Mouse (Mus musculus) CH12.LX (cell line): ENCODE results near the gene Serpinh1. TPM values are rescaled to one million over a fixed set of nuclear protein-coding genes. Genes with fewer than 3 reads are reported as not detected.
"Not testable (repeated sequence)": the region's sequence is repeated elsewhere in the genome, so short reads cannot be mapped to it uniquely, and the experiment has no call there.

Experiments
- DNase-seq: peaks from one replicate; pipeline ENCODE4 v3.0.0-alpha.2; 2013; ENCODE audit errors: extremely low read depth
- H3K27ac ChIP-seq: 2 replicates; pipeline ENCODE4 v1.5.1; 2012; ENCODE audit warnings: low read depth, mild to moderate bottlenecking, control low read depth, moderate library complexity; ENCODE audit not compliant: insufficient read depth
- H3K27me3 ChIP-seq: replicated peaks from 2 replicates; pipeline ENCODE3; 2012; ENCODE audit warnings: inconsistent platforms
- H3K36me3 ChIP-seq, 2 experiments: replicated peaks in 1 of 2; 2 replicates each; pipeline versions ENCODE3 to v1.6.1; 2012; ENCODE audit warnings: inconsistent platforms in 1 of 2, low read length in 1 of 2, mild to moderate bottlenecking in 1 of 2, mixed read lengths in 1 of 2, moderate library complexity in 1 of 2; ENCODE audit not compliant: control insufficient read depth in 1 of 2, insufficient read depth in 1 of 2
- H3K4me1 ChIP-seq, 2 experiments: 2 replicates each; pipeline ENCODE4 v1.6.1; 2012; ENCODE audit warnings: inconsistent platforms in 1 of 2, moderate library complexity in 1 of 2; ENCODE audit not compliant: insufficient read depth in 2 of 2, control insufficient read depth in 1 of 2
- H3K4me2 ChIP-seq: 2 replicates; pipeline ENCODE4 v1.6.1; 2012; ENCODE audit warnings: low read depth, mild to moderate bottlenecking, control low read depth; ENCODE audit not compliant: poor library complexity, insufficient read depth, severe bottlenecking
- H3K4me3 ChIP-seq, 3 experiments: fragments of 150-350 bp in 1 of 3; sonication (generic) in 1 of 3; replicated peaks in 1 of 3; 2 replicates each; pipeline versions ENCODE3 to v1.5.1; 2011 to 2012; ENCODE audit warnings: low read depth in 2 of 3, low read length in 2 of 3, mild to moderate bottlenecking in 2 of 3, moderate library complexity in 2 of 3, control low read depth in 1 of 3, improper control_type of control experiment in 1 of 3, inconsistent platforms in 1 of 3, mixed read lengths in 1 of 3; ENCODE audit not compliant: poor library complexity in 1 of 3
- H3K79me2 ChIP-seq: replicated peaks from 2 replicates; pipeline ENCODE4 v1.6.1; 2012; ENCODE audit warnings: mild to moderate bottlenecking, moderate library complexity; ENCODE audit not compliant: control insufficient read depth, poor library complexity, insufficient read depth, severe bottlenecking; ENCODE audit errors: extremely low read depth
- H3K9ac ChIP-seq: 2 replicates; pipeline ENCODE4 v1.6.1; 2012; ENCODE audit warnings: low read depth, mild to moderate bottlenecking, control low read depth, moderate library complexity; ENCODE audit not compliant: insufficient read depth
- H3K9me3 ChIP-seq: replicated peaks from 2 replicates; pipeline ENCODE3; 2012; ENCODE audit warnings: low read length, inconsistent platforms, mixed read lengths
- BHLHE40 ChIP-seq: IDR thresholded peaks from 2 replicates; pipeline ENCODE4 v1.6.1; 2011; ENCODE audit warnings: mild to moderate bottlenecking, low read depth, low read length, improper control_type of control experiment
- CHD1 ChIP-seq: IDR thresholded peaks from 2 replicates; pipeline ENCODE4 v1.6.1; 2012; ENCODE audit warnings: low read depth, low read length, improper control_type of control experiment, inconsistent platforms
- CTCF ChIP-seq, 2 experiments: IDR thresholded peaks in 1 of 2; conservative IDR thresholded peaks in 1 of 2; 2 replicates each; pipeline ENCODE4 v1.5.1; 2011 to 2012; ENCODE audit warnings: low read depth in 2 of 2, low read length in 2 of 2, improper control_type of control experiment in 1 of 2, inconsistent platforms in 1 of 2, mild to moderate bottlenecking in 1 of 2, moderate library complexity in 1 of 2
- E2F4 ChIP-seq: IDR thresholded peaks from 2 replicates; pipeline ENCODE4 v1.6.1; 2011; ENCODE audit warnings: low read depth, low read length, improper control_type of control experiment; ENCODE audit not compliant: insufficient replicate concordance
- ELF1 ChIP-seq: IDR thresholded peaks from 2 replicates; pipeline ENCODE4 v1.6.1; 2014; ENCODE audit warnings: low read depth, mild to moderate bottlenecking, inconsistent platforms, low read length, improper control_type of control experiment
- EP300 ChIP-seq: IDR thresholded peaks from 2 replicates; pipeline ENCODE4 v1.6.1; 2011; ENCODE audit warnings: low read length, improper control_type of control experiment
- GABPA ChIP-seq: IDR thresholded peaks from 2 replicates; pipeline ENCODE4 v1.6.1; 2012; ENCODE audit warnings: low read depth, low read length, improper control_type of control experiment, inconsistent platforms; ENCODE audit not compliant: insufficient replicate concordance
- HCFC1 ChIP-seq: IDR thresholded peaks from 2 replicates; pipeline ENCODE4 v1.6.1; 2012; ENCODE audit warnings: low read depth, mild to moderate bottlenecking, inconsistent platforms, low read length, improper control_type of control experiment
- MAZ ChIP-seq: IDR thresholded peaks from 2 replicates; pipeline ENCODE4 v1.6.1; 2012; ENCODE audit warnings: low read depth, mild to moderate bottlenecking, inconsistent platforms, low read length, improper control_type of control experiment, moderate library complexity
- MEF2A ChIP-seq: IDR thresholded peaks from 2 replicates; pipeline ENCODE4 v1.6.1; 2014; ENCODE audit warnings: low read depth, mild to moderate bottlenecking, inconsistent platforms, low read length, improper control_type of control experiment, borderline replicate concordance
- MXI1 ChIP-seq: IDR thresholded peaks from 2 replicates; pipeline ENCODE4 v1.6.1; 2011; ENCODE audit warnings: mild to moderate bottlenecking, low read depth, low read length, improper control_type of control experiment
- POLR2A ChIP-seq: IDR thresholded peaks from 2 replicates; pipeline ENCODE4 v1.6.1; 2011; ENCODE audit warnings: low read depth, mild to moderate bottlenecking, improper control_type of control experiment, low read length
- RAD21 ChIP-seq: IDR thresholded peaks from 2 replicates; pipeline ENCODE4 v1.6.1; 2011; ENCODE audit warnings: low read depth, mild to moderate bottlenecking, low read length, improper control_type of control experiment, moderate library complexity
- SMC3 ChIP-seq: IDR thresholded peaks from 2 replicates; pipeline ENCODE4 v1.6.1; 2011; ENCODE audit warnings: low read depth, low read length, improper control_type of control experiment
- UBTF ChIP-seq: IDR thresholded peaks from 2 replicates; pipeline ENCODE4 v1.6.1; 2012; ENCODE audit warnings: low read depth, mild to moderate bottlenecking, inconsistent platforms, low read length, improper control_type of control experiment, moderate library complexity
- ZC3H11A ChIP-seq: IDR thresholded peaks from 2 replicates; pipeline ENCODE4 v1.6.1; 2012; ENCODE audit warnings: low read depth, mild to moderate bottlenecking, inconsistent platforms, low read length, improper control_type of control experiment
- dilution Hi-C: fragments of 300-500 bp; cut with MboI; formaldehyde crosslinking; loops from 2 replicates; pipeline ENCODE4 v1.14.3; 2020; ENCODE audit warnings: low sequenced_read_pairs; ENCODE audit not compliant: extremely low pct_unique_long_range_greater_than_20kb, extremely low pct_ligation_motif_present
- in situ Hi-C: fragments of 300-500 bp; cut with MboI; formaldehyde crosslinking; loops from 3 replicates; pipeline ENCODE4 v1.14.3; 2019; ENCODE audit warnings: low sequenced_read_pairs, low pct_ligation_motif_present, low pct_unique_long_range_greater_than_20kb, mixed read lengths
- polyA plus RNA-seq: library from polyadenylated mRNA; unstranded; fragments of >175 nt; gene quantifications from 2 replicates; pipeline ENCODE4 v1.2.1, GENCODE M21; 2012; ENCODE audit warnings: low read depth; ENCODE audit not compliant: insufficient read length
- total RNA-seq, 2 experiments: library from RNA; depleted of rRNA; stranded (reverse); fragments of 300-350 nt in 1 of 2; fragments of >200 nt in 1 of 2; gene quantifications; 2 replicates each; pipeline ENCODE4 v1.2.3; 2012 to 2014

Serpinh1 gene
- total and polyA plus RNA-seq, 3 experiments, result not detected

DNA sequence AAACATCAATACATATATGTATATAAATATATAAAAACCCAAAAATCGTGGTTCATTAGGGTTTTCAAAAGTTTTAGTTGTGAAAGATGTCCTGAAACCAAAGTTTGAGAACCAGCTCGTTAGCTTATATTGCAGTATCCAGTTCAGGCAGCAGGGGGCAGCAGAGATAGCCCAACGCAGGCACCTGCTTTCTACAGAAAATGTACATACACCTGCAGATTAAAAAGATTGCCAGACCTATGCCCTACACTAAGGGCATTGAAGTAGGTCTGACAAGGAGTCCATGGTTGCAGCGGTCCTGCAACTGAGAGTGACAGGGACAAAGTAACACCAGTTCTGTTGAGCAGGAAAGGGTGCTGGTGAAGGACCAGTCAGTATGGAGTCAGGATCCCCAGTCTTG, 22.4 kb upstream of the Serpinh1 start:
- peak; percentile 99 for TF ChIP-seq SMC3
- no peak for TF ChIP-seq EP300
- TF ChIP-seq RAD21, result peak; percentile 93
- TF ChIP-seq ZC3H11A, result peak; percentile 94
- no peak for TF ChIP-seq HCFC1
- no peak for TF ChIP-seq MAZ
- no peak for TF ChIP-seq ELF1
- TF ChIP-seq CTCF (conservative IDR thresholded peaks at IDR 0.05 in 1 of 2, IDR thresholded peaks at IDR 0.05 in 1 of 2; ENCODE audit: low read depth in 2 of 2, low read length in 2 of 2), result peak; percentile 68 to 96
- no peak for TF ChIP-seq BHLHE40
- TF ChIP-seq CHD1, result no peak
- no peak for TF ChIP-seq UBTF
- no peak for TF ChIP-seq E2F4
- TF ChIP-seq MEF2A, result no peak
- in situ Hi-C loops (loop anchor here (5.0 kb wide), 1 partner anchor 77 kb away; no protein-coding TSS in a partner anchor), dilution Hi-C loops (no loop called here)
- Histone ChIP-seq H3K27me3 (peaks cover 7% of the 10 kb centered on the region), H3K27ac (no peak overlapping the region), H3K4me3 (no peak overlapping the region), H3K36me3 (no peaks in the 10 kb centered on the region), H3K79me2 (no peaks in the 10 kb centered on the region), H3K4me1 (peaks cover 0 to 10% of the 10 kb centered on the region in 2 experiments; a peak in 2 of 4 replicates), H3K9ac (no peak overlapping the region), H3K9me3 (peaks cover 9% of the 10 kb centered on the region), H3K4me2 (no peak overlapping the region)
- DNase-seq, result peak; percentile 66

DNA sequence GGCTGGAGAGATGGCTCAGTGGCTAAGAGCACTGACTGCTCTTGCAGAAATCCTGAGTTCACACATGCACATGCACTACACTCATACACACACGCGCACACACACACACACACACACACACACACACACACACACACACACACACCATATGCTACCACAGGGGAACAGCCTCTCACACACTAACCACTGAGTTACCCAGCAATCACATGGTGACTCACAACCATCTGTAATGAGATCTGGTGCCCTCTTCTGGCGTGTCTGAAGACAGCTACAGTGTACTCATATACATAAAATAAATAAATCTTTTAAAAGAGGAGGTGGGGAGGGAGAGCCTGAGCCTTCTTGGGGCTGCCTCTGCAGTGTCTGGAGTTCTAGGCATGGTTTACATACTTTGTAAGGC, 21.3 kb upstream of the Serpinh1 start:
- DNase-seq, in situ Hi-C loops, dilution Hi-C loops, H3K4me3 ChIP-seq, H3K4me2 ChIP-seq, H3K36me3 ChIP-seq, H3K4me1 ChIP-seq, H3K27me3 ChIP-seq, H3K9ac ChIP-seq, H3K79me2 ChIP-seq, H3K27ac ChIP-seq: not testable (repeated sequence)
- TF ChIP-seq SMC3 (peak; percentile 23), CTCF (conservative IDR thresholded peaks at IDR 0.05 in 1 of 2, IDR thresholded peaks at IDR 0.05 in 1 of 2; ENCODE audit: low read depth in 2 of 2, low read length in 2 of 2) (peak in 1 of 2 experiments; percentile 42; a peak in 2 of 4 replicates)
- peaks cover 11% of the 10 kb centered on the region for H3K9me3 ChIP-seq

DNA sequence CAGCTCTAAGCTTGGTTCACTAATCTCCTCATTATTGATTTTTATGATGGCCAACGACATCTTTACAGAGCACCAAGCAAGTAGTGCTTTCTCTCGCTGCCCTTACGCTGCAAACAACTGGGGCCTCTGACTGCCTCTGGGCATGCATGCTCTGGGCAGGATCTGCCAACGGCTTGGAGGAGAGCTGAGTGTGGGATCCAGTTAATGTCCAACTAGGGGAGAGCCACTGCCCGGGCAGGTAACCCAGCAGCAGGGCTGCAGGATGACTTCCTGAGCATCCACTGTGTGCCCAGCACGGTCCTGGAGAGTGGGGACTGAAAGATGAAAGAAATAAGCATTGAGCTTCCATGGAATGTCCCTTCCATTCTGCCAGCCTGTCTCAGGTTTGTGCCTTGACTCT, 13.7 kb upstream of the Serpinh1 start:
- H3K27ac ChIP-seq, result no peak overlapping the region
- no peak overlapping the region for H3K4me3 ChIP-seq
- no peak overlapping the region for H3K9ac ChIP-seq
- H3K79me2 ChIP-seq, result no peaks in the 10 kb centered on the region
- in situ Hi-C loops, result loop anchor here (10.0 kb wide), 1 partner anchor 188 kb away; no protein-coding TSS in a partner anchor
- H3K36me3 ChIP-seq, result no peaks in the 10 kb centered on the region
- H3K9me3 ChIP-seq, result peaks cover 3% of the 10 kb centered on the region
- dilution Hi-C loops, result no loop called here
- peaks cover under 1 to 3% of the 10 kb centered on the region in 2 experiments; a peak in 2 of 4 replicates for H3K4me1 ChIP-seq
- no peak for TF ChIP-seq MXI1
- TF ChIP-seq GABPA, result no peak
- no peak for TF ChIP-seq POLR2A
- no peak overlapping the region for H3K4me2 ChIP-seq
- DNase-seq, result no peak
- H3K27me3 ChIP-seq, result peaks cover 11% of the 10 kb centered on the region
